Mouse (Mus musculus) cerebellum, adult 11-12 months (tissue): Measurements from ENCODE around the gene Arl6ip1.
"Not testable (repeated sequence)": the region's sequence is repeated elsewhere in the genome, so short reads cannot be mapped to it uniquely, and the experiment has no call there.

Experiments
- DNase-seq: peaks from one replicate; pipeline ENCODE4 v3.0.0; 2022

The Arl6ip1 gene

DNA sequence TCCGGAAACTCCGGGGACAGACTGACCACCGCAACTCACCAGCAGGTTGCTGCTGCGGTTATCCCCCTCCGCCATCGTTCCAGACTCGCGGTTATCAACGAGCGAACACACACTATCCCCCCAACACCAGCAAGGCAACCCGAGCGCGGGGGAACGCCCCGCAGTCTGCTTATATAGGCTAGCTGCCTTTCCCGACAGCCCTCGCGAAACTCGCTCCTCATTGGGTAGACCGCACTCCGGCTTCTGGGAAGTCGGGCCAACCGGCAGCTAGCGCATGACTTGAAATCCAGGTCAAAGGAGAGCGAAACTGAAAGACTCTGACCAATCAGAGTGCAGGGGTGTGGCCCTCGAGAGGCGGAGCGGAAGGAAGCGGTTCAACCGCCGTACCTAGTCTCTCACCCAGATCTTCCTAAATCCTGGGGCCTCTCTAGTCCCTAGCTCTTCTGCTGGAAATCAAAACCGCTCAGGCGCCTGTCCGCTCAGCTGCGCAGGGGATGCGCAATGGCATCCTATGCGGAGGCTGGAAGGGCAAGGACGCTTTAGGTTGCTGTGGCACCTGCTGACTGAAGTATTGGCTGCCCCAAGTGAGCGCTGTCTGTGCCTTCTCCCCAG, at the start of gene Arl6ip1:
Arl6ip1 (minus strand) TSS at position 233 of the 612 bp plus-strand sequence.
- peak; percentile 96 for DNase-seq

DNA sequence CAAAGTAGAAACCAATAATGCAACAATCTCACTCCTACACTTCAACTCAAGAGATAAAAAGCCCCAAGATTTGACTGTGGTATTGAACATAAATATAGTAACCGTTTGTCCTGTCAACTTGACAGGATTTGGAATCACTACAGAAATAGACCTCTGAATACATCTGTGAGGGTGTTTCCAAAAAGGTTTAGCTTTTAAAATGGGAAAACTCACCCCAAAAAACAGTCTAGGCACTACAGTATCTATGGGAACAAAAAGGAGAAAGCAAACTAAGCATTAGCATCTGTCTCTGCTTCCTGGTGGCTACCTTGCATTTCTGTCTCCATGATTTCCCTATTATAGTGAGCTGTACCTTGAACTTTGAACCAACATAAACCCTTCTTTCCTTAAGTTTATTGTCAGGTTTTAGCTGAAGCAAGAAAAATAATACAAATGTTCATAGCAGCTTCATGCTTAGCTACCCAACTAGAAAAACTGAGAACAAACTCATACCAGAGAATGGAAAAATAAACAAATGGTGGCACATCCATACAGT, 46.4 kb upstream of the Arl6ip1 start:
- DNase-seq, result no peak

GRCm38 (mm10) chr7:118170125-118170524, 40.7 kb upstream of the Arl6ip1 start:
- not testable (repeated sequence) for DNase-seq

DNA sequence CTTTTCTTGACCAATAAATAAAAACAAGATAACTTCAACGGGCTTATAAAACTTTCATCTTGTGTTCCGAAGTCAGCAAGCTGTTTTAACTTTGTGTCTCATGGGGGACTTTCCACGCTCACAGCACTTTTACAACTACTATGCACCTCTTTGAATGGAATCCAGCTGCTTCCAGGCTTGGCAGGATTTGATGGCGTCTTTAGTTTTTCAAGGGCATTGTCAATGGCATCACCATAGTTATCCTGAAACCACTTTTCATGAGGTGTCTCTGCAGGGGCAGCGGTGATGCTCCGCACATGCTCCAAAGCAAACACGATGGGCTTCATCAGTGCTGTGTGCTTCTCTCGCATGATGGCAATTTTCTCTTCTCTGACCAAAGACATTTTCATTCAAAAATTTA, 33.5 kb upstream of the Arl6ip1 start:
- no peak for DNase-seq

DNA sequence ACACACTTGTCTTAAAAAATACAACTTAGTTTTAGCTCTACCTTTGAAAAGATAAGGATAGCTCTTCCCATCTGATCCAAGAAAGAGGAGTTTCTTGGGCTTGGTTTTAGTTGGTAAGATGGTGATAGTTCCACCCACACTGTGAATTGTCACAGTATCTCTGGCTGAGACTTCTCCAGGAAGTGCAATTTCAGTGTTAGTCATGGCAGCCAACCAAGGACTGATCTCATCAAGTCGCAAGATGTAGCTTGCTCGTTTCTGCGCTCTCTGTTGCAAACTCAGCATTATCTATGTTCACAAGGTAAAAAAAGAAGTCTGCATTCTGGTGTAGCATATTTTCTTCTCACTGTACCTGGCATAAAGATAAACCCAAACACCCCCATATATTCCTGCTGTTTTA, 30.7 kb upstream of the Arl6ip1 start:
- DNase-seq, result no peak

GRCm38 (mm10) chr7:118156461-118156860, 27.0 kb upstream of the Arl6ip1 start:
- peak; percentile 36 for DNase-seq

DNA sequence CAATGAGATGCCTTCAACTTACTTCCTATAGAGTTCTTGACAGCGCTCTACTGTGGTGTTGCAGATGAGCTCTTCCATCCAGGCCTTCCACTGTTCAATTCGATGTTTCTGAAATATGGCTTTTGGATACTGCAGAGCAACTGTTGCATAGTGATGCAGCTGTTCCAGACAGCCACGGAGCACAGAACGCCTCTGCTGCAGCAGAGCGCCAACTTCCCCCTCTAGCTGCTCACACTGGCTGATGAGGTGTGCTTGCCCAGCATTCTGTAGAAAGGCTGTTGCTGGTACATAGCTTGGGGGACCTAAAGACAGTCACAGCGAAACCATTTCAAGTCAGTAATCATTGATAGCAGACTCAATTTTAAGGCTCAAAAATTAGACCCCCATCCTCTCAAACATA, 24.7 kb upstream of the Arl6ip1 start:
- no peak for DNase-seq

- no peak for DNase-seq
These were observed 14.1 kb upstream of the Arl6ip1 start for GRCm38 (mm10) chr7:118143602-118144001.

DNA sequence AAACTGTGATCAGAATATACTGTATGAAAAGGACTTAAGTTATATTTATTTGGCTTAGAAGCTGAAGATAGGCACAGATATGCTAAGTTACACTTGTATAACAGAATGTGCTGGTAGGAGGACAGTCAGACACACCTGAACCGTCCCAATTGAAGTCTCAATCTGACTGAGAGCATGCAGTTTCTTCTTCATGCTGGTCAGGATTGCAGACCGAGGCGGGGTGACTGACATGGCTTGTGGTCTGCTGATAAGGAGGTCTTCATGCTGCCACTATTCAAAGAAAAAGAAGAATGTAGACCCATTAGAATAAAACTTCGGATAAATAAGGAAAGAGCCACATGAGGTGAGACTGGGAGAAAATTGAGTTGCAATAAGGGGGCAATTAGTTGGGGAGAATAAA, 13.7 kb upstream of the Arl6ip1 start:
- DNase-seq, result no peak

- no peak for DNase-seq
These were observed 11.8 kb upstream of the Arl6ip1 start for GRCm38 (mm10) chr7:118141271-118141670.

- no peak for DNase-seq
These were observed 5.7 kb upstream of the Arl6ip1 start for GRCm38 (mm10) chr7:118135128-118135527.

- peak; percentile 46 for DNase-seq
These were observed 485 bp downstream of the Arl6ip1 start for GRCm38 (mm10) chr7:118128925-118129429.

DNA sequence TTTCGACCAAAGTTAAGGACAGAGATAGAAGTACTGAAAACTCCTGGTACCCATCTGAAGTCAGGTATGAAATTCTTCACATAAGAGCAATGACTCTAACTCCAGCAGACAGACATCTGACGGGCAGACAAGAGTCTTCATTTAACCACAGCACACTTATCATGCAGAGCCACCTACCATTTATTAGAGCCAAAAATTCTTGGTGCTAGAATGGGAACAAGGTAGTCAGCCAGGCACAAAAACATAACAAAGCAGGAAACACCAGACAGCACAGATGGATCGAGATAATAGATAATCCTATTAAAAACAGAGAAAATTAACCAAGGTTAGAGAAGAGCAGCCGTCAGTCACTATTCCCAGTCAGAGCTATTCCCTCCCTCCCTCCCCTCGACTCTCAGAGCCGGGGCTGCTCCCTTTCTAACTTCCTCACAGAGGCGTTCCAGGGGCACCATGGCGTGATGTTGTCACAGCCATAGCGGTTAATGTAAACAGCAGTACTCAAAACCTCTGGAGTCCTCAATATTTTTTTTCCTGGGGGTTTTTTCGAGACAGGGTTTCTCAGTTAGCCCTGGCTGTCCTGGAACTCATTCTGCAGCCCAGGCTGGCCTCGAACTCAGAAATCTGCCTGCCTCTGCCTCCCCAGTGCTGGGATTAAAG, 3.1 kb downstream of the Arl6ip1 start:
- no peak for DNase-seq

- DNase-seq, result no peak
These were observed 3.7 kb downstream of the Arl6ip1 start for GRCm38 (mm10) chr7:118125736-118126135.

DNA sequence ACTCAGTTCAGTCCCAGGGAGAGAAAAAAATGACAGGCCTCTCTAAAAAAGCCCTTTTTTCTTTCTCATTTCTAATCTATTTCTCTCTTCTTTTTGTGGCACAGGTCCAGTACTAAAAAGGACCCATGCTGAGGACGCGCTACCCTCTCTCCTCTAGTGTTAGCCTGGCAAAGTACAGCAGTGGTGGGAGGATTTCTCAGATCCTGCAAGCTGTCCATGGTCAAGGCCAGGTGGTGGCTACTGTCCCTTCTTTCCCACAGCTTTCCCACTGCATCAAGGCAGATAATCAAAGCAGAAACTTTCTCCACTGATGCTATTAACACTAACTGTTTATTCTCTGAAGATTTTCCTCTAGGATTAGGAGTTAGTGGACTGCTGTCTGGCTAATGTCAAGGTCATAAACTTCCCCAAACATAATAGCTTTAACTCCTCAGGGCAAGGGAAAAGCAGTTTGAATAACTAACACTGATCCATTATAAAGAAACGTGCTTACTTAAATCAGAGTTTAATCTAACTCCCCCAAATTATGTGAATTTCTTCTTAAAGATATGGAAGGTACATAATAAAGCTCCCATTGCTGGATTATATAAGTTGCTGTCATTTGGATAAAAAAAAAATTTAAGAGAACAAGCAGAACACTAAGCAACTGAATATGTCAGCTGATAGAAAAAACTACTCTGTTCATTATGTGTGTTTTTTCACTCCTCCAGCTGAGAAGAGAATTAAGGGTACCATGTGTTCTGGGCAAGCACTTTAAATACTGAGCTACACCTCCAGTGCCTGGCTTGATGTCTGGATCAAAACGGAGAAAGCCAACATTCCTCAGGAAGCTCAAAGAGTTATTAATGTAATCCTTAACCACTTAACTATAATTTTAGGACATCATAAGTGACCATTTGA, 5.7 kb downstream of the Arl6ip1 start:
- DNase-seq, result no peak

DNA sequence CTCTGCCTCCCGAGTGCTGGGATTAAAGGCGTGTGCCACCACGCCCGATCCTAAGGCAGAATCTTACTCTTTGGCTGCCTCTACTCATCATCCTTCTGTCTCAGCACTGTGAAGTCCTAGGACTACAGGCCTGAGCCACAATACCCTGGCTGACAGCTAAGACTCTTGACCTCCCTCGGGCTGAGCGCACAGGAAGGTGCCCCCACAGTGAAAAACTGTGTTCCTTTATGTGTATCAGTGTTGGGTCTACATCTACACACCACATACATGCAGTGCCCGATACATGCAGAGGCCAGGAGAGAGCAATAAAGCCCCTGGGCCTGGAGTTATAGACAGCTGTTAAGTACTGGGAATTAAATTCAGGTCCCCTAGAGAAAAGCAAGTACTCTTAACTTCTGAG, 7.2 kb downstream of the Arl6ip1 start:
- DNase-seq, result no peak

DNA sequence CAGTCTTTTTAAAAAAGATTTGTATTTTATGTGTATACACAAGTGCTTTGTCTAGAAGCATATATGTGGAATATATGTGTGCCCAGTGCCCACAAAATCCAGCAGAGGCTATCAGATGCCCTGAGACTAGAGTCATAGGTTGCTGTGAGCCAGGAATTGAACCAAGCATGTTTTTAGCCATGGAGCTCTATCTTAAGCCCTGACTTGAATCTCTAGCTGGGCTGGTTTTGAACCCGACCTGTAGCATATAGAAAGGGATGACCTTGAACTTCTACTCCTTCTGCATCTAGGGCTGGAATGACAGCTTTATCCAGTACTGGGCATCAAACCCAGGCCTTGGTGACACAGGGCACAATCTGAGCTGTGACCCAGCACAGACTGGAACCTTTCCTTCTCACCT, 8.8 kb downstream of the Arl6ip1 start:
- no peak for DNase-seq

DNA sequence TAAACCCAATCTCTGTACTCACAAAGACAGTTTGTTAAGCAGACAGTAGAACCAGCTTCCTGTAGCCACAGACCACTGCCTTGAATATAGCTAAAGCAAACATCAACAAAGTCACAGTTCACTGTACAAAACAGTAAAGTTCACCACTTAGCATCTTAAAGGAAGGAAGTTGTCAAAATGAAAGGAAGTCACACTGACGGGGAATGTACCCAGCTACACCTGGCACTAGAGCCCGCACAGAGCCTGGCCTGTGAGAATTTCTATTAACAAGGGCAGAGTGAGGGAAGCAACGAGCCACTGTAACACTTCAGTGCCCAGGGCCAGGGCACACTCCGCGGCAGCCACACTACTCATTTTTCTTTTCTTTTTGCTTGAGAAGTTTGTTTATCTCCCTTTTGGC, 9.5 kb downstream of the Arl6ip1 start:
- DNase-seq, result no peak

DNA sequence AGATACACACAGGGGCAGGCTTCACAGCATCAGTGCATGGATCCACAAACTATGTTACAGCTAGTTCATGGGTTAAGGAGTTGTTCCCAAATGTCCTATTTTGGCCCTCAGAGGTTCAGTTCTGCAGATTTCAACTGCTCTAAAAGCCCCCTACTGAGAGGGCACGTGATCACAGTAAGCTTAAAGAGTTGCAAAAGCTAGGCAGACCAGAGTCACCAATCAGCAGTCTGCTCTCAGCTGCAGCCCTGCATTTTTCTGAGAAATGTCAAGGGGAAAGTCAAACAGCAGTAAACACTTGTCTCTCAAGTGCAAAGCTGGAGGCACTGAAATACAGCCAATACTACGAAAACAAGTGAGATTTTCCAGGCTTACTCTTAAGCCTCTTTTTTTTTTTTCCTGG, 10.3 kb downstream of the Arl6ip1 start:
- DNase-seq, result no peak

DNA sequence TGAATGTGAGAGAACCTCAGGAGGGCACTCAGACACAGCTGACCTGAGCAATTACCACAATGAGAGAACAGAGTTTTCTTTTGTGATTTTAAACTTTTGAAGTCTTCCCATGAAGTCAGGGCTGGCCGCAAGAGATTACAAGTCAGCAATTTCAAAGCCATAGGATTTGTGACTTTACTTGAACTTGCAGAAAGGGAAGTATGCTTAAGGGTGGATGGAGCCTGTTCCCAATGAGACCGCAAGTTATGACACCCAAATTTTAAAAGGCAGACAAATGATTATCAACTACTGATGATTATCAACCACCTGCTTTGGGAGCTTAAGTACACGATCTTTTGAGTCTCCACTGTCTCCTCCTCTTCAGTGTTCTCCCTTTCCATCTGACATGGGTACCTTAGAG, 11.0 kb downstream of the Arl6ip1 start:
- no peak for DNase-seq

GRCm38 (mm10) chr7:118117539-118118210, 11.8 kb downstream of the Arl6ip1 start:
- DNase-seq, result no peak

DNA sequence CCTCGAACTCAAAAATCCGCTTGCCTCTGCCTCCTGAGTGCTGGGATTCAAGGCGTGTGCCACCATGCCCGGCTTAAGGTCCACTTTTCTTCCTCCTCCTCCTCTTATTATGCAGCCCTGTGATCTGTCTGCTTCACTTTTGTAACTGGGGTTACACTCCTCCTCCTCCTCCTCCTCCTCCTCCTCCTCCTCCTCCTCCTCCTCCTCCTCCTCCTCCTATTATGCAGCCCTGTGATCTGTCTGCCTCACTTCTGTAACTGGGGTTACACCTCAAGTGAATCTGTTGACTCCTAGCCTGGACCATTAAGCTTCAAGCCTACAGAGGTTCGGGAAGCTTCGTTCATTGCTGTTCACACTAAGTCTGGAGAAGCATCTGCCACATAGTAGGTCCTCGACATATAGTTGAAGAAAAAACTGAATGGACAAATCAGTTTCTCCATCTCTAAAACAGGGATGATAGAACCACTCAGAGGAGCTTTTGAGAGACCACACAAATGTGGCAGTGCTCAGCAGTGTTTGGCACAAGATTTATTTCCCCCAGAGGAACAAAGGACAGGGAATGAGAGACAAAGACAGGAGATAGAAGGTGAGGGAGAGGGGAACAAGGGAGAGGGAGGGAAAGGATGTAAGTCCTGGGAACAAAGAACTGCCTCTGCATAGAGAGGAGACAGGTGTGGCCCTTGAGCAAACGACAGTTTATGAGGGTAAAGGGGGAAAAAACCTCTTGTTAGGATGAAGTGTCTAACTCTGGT, 12.5 kb downstream of the Arl6ip1 start:
- no peak for DNase-seq
